Mouse (Mus musculus) kidney, adult 9 months (tissue): Measurements from ENCODE around the gene Vmn2r34.
"Not testable (repeated sequence)": the region's sequence is repeated elsewhere in the genome, so short reads cannot be mapped to it uniquely, and the experiment has no call there.

Experiments
- DNase-seq: peaks from one replicate; pipeline ENCODE4 v3.0.0; 2022

Vmn2r34 gene

GRCm38 (mm10) chr7:7689413-7689812 lies at the start of gene Vmn2r34:
TSS of gene Vmn2r34 (minus strand) at chr7:7689513.
- DNase-seq, result not testable (repeated sequence)

GRCm38 (mm10) chr7:7674032-7674431 lies 15.3 kb downstream of the Vmn2r34 start:
- DNase-seq, result not testable (repeated sequence)
